Mouse (Mus musculus): ENCODE data around the gene Kirrel3.
A peak's percentile ranks its signal among the peaks of the same experiment; 100 is the strongest.

Kirrel3 gene

DNA sequence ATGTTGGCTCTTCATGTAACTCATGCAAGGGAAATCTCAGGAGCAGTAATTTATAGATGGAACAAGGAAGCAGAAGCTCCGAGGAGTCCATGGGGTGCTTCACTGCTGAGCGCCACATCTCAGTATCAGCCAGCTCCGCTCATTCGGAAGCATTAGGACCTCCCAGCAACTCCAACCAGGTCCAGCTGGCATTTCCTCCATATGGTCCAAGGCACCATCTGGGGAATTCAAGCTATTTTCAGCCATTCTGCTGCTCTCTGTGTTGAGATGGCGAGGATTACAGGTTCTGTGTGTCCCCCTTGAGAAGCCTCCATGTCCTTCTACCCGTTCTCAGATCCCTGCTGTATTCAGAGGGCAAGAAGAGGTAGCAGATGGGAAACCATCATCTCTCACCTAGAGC, 419.5 kb downstream of the Kirrel3 start:
- no peak for DNase-seq

GRCm38 (mm10) chr9:34908040-34908439, 422.3 kb downstream of the Kirrel3 start:
- DNase-seq, result no peak

GRCm38 (mm10) chr9:34911838-34912237, 426.1 kb downstream of the Kirrel3 start:
- DNase-seq, result no peak

DNA sequence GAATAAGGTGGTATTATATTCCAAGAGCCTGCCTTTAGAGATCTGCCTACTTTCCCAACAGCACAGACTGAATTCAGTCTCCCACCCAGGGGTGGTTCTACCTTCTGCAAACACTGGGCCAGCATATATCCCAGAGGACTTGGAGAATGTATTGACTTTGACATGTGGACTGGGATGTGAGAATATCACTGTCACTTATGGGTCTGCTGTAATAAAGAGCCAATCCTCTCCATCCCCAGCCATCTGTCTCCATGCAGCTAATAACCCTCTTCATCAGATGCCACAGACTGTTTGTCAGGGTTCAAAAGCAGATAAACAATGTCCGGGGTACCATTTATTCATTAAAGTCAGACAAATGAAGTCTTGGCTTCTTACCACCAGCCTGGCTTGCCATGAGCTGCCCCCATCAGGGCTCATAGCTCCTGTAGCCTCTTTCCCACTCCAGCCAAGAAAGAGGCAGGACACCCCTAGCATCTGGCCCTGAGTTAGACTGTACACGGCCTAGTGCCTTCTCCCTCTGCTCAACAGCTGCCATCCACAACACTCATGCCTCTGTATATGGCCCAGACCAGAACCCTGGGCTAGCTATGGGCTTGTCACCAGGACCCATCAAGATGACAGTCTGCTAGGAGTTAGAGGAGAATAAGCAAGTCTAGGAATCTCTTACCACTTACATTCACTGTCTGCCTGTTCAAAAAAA, 426.7 kb downstream of the Kirrel3 start:
- no peak for DNase-seq

DNA sequence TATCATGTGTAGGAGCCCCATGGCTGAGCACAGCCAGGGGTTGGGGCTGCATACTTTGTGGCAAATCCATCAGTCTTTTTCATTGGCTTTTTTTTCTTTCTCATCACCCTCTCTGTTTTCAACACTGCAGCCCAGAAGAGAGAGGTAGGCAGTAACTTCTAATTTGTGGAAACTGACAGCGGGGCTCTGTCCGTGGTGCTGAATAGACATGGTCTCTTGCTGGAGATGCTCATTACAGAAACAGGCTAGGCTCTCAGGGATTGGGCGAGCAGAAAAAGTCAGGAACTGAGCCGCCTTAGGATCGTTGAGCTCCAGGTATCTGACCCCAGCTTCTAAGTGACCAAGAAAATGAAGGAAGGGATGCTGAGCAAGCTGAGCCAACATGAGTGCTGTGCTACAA, 427.3 kb downstream of the Kirrel3 start:
- DNase-seq, result peak; percentile 61

GRCm38 (mm10) chr9:34918976-34919375, 433.3 kb downstream of the Kirrel3 start:
- DNase-seq, result no peak

- DNase-seq, result no peak
These were observed 434.4 kb downstream of the Kirrel3 start for GRCm38 (mm10) chr9:34920116-34920515.

DNA sequence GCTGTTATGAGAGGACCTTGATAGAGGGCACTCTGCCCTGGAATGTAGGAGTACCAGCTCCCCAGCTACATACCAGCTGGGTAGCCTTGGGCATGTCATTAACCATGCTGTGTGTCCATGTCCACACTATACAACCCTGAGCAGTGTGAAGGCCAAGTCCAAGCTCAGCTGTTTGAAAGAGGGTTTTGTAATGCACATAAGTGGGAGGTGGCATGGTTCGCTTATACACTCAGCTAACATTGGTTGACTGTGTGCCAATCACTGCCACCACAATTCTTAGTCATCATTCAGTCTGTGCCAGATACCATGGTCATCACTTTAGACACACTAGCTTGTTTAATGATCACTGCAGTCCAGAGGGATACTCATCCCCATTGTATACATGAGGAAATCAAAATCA, 436.2 kb downstream of the Kirrel3 start:
- DNase-seq, result no peak

DNA sequence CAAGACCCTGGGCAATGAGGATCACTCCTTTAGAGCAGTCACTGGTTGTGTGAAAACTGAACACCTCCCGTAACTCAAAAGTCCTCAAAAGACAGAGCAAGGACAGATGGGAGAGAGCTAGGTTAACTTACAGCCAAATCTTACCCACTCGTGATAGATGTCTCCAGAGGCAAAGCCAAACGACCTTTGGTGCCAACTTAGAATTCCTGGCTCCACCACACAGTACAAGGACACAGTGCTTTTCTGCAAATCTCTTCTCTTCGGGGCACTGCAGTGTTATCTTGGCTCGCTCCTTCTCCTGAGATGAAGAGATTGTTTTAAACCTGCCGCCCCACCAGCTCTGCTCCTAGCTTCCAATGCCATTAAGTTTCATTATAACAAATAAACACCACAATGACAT, 437.0 kb downstream of the Kirrel3 start:
- no peak for DNase-seq

GRCm38 (mm10) chr9:34923134-34923931, 437.6 kb downstream of the Kirrel3 start:
- no peak for DNase-seq

DNA sequence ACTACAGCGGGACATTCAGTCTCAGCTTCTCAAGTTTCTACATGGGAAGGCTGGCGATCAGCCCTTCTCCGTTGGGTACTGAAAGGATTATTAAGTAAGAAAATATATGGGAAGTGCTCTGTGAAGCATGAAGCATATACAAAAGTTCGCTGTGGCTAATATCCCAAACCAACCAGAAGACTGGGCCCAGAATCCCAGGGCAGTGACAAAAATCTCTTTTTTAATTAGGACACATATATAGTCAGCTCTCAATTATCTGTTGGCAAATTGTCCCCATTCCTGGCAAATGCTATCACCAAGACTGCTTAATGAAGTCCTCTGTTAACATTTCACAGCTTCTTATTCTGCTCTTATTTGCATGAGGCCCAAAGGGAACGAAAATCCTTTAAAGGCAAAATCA, 439.9 kb downstream of the Kirrel3 start:
- no peak for DNase-seq

GRCm38 (mm10) chr9:34930371-34930770, 444.7 kb downstream of the Kirrel3 start:
- no peak for DNase-seq

- DNase-seq, result no peak
These were observed 452.4 kb downstream of the Kirrel3 start for GRCm38 (mm10) chr9:34938140-34938539.

- no peak for DNase-seq
These were observed 453.9 kb downstream of the Kirrel3 start for GRCm38 (mm10) chr9:34939621-34940020.

DNA sequence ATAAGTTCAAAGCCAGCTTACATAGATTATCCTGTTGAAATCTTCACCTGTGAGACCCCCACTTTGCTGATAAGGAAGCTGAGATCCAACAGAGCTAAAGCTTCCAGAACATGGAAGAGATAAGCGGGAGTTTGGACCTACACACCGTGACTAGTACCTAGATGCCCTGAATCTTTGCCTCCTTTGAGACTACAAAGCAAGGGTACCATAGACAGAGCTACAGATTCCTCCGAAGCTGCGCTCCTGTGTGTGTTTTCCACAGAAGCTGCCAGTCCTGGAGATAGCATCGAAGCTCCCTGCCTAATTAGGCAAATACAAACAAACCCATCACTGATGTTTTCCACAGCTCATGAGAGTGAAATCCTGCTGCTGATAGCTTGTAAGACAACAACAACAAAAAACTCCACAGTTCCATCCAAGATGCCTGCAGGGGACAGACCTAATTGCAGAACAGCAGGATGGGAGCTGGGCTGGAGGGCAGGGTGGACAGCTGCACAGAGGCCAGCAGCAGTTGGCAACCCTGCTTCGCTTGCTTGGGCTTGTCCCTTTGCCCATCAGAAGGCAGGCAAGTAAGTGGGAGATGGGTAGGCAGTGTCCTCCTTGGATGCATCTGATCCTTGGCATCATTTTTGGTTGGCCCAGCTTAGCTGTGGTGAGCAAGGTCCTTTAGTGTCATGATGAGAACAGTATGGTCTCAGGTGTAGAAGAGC, 456.6 kb downstream of the Kirrel3 start:
- DNase-seq, result no peak

DNA sequence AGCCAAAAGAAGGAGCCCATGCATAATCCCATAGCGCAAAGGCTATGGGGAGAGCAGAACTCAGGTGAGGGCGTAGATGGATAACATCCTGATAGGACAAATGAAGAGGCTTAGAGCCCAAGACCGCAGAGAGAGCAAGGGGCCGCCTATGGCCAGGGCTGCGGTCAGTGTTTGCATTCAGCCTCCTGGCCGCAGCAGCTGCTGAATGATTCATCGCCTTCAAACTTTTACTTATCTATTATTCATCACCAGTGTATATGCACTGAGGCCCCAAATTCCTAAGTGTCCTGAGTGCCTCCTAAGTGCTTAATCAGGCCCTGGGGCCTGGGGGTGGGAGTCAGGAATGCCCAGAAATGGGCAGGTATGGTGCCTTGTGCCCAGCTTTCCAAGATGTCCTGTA, 457.3 kb downstream of the Kirrel3 start:
- no peak for DNase-seq

GRCm38 (mm10) chr9:34945301-34945700, 459.6 kb downstream of the Kirrel3 start:
- DNase-seq, result no peak

DNA sequence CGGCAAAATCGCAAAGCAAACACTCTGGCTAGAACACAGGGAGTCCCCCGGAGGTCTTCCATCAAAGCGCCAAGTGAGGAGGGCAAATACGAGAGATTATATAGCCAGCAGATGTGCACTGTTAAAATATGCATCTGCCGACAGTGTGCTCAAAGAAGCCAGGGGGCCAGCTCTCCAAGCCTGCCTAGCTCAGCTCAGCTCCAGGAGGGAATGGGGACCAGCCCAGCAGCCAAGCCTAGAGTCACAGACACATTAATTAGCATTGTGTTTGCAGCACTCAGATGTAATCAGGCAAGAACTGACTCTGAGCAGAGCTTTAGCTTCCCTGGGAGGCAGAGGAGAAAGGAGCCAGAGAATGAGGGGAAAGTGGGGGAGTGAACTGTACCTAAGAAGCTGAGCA, 461.6 kb downstream of the Kirrel3 start:
- DNase-seq, result no peak

DNA sequence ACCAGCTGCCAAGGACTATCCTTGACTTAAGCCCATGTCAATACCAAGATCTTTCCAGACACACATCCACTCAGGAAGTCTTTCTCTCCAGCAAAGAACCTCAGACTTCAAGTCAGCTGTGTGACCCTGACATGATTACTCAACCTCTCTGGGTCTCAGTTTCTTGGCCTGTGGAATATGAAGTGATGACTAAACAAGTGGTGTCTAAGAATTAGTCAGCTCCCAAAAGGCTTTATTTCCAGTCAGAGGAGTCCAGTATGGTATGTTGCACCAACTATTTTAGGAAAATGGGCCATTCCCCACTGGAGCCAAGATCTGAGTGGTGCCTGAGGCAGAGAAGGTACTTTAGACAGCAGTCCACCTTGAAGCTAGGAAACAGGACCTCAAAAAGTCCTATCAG, 462.0 kb downstream of the Kirrel3 start:
- DNase-seq, result no peak

DNA sequence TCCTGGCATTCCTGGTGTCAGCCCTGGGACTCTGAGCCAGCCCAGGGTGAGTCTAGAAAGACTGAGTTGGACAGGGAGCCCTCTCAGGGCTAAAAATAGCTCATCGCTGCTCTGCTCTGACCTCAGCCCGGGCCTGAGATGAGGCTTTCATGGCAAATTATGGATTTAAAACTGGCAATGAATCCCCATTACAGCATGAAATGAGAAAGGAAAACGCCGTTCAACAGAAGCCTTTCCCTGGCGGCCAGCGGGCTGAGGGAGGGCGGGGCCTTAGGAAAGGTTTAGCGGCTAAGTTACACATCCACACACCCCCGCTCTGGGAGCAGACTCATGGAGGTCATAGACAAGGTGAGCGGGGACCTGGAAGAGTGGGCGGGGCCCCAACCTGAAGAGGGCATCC, 467.7 kb downstream of the Kirrel3 start:
- DNase-seq, result no peak

DNA sequence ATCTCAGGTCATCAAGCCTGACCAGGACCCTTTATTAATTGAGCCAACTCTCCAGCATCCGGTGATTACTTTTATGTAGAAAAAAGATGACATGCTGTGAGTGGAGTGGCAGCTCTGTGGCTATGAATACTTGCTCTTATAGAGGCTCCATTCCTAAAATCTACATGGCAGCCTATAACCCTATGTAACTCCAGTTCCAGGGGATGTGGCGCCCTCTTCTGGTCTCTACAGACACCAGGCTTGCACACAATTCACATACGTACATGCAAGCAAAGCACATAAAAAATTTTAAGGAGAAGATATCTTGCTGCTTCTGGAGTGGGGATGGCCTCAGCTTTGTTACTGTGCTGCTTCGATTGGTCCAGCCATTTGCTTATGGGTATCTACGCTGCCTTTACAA, 468.5 kb downstream of the Kirrel3 start:
- DNase-seq, result no peak

DNA sequence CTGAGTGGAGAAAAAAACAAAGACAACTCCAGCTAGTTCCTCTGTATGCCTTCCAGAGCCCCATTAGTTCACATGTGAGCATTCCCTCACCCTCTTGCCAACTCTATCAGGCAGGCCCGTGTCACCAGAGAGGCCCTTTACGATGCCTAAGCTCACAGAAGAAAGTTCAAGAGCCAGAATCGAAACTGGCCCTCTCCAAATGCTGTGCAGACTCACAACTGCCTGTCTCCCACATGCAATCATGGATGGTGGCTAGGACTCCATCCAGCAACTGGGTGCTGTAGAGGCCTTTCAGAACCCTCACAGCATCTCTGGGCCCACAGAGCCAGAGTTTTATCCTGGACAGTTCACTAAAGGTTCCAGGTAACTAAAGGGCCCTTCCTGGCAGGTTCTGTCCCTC, 470.8 kb downstream of the Kirrel3 start:
- DNase-seq, result no peak

GRCm38 (mm10) chr9:34957691-34958090, 472.0 kb downstream of the Kirrel3 start:
- DNase-seq, result no peak
